Mouse (Mus musculus): ENCODE measurements at regions not wholly inside any gene's neighbourhood (a gene's known extent, or its start where the extent isn't known, plus 50 kb on each side); places are given as distances from the start of the nearest gene placed in this dataset.

DNA sequence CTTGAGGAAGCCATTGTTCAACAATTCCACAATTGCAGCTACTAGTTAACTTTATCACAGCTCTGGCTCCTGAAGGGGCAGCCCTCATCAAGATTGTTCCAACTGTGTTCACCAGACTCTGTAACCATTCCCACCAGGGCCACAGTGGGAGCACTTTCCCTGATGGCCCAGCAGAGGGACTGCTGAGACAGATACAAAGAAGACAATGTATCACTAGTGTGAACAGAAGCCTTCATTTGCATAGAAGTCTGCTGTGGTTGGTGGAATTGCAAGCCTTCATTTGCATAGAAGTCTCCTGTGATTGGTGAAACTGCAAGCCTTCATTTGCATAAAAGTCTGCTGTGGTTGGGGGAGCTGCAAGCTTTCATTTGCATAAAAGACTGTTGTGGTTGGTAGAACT lies 73.0 kb upstream of the A430005L14Rik start:
- TF ChIP-seq EP300 (optimal IDR thresholded peaks at IDR 0.05) (no peak), CTCF (IDR thresholded peaks at IDR 0.05; ENCODE audit: low read depth) (no peak)
